Mouse (Mus musculus): ENCODE measurements around the gene H6pd. TPM values are rescaled to one million over a fixed set of nuclear protein-coding genes. Genes with fewer than 3 reads are reported as not detected.

Gene H6pd
- polyA plus RNA-seq, 1 experiment, result 5.7 TPM

DNA sequence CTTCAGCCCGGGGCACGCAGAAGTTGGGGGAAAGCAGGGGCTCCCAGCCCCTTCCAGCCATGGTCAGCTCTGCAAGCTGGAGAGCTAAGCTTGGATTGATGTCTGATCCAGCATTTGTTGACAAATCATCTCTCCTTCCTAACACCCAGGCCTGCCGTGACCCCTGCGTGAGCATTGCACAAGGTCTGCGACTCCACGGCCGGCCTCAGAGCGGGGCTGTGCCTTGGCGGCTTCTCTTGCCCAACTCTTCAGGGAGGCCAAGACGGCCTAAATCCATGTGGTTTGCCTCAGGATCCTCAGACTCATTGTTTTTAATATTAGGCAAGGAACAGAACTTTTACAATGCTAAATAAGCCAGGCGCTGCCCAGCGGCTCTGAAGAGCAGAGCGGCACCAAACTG lies 57.6 kb downstream of the H6pd start:
- DNase-seq (ENCODE audit: extremely low spot score in 1 of 2, low spot score in 1 of 2), result no peak

DNA sequence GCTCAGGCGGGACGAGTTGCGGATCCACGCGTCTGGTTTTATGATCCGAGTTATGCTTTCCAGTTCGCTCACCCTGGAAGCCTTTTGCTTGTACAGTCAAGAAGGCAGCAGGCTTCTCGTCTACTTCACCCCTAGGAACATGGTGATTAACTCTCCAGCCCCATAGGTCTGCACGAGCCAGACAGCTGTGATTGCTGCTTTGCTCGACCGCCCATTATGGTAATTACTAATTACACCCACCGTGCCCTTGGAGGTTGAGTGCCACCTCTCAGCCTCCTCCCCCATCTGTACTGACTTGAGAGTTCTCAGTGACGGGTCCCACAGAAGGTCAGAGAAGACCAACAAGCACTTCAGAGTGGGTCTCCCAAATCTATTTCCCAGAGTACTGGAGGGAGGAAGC lies 59.1 kb downstream of the H6pd start:
- DNase-seq (ENCODE audit: extremely low spot score in 1 of 2, low spot score in 1 of 2), result no peak

DNA sequence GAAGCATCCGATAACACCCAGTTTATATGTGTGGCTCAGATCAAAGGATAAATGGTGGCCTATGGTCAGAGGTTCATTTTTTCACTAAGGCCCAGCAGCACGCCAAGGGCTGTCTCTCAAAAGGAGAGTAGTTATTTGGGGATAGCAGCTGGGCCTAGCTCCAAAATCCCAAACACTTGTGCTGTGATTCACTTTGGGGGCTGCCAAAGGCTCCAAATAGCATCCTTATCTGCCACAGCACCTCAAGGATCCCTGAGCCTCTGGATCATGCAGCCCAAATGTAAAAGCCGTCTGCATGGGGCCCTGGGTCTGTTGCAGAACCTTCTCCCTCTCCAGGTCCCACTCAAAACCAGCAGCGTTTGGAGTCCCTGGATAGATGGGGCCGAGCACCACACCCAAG lies 60.7 kb downstream of the H6pd start:
- DNase-seq (ENCODE audit: extremely low spot score in 1 of 2, low spot score in 1 of 2), result peak in 1 of 2 experiments; percentile 62

GRCm38 (mm10) chr4:149947396-149947795 lies 61.4 kb downstream of the H6pd start:
- no peak for DNase-seq (ENCODE audit: extremely low spot score in 1 of 2, low spot score in 1 of 2)

DNA sequence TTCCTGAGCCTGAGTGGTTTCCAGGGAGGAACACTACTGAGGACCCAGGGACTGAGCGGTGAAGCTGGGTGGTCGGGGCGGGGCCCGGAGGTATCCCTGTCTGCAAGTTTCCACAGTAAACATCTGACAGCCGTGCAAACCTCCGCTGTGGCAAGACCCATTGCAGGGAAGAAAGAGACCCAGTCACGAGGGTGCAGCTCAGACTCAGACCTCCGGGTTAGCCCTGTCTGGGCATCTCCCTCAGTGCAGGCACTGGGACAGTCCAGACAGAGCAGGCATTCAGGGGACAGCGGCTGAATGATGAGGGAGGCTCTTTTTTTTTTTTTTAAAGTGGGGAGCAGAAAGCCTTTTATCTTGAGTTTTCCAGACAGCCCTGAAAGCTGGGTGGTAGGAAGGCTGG lies 63.6 kb downstream of the H6pd start:
- no peak for DNase-seq (ENCODE audit: extremely low spot score in 1 of 2, low spot score in 1 of 2)

- DNase-seq (ENCODE audit: extremely low spot score in 1 of 2, low spot score in 1 of 2), result no peak
Observed at GRCm38 (mm10) chr4:149944214-149944613, 64.6 kb downstream of the H6pd start.

DNA sequence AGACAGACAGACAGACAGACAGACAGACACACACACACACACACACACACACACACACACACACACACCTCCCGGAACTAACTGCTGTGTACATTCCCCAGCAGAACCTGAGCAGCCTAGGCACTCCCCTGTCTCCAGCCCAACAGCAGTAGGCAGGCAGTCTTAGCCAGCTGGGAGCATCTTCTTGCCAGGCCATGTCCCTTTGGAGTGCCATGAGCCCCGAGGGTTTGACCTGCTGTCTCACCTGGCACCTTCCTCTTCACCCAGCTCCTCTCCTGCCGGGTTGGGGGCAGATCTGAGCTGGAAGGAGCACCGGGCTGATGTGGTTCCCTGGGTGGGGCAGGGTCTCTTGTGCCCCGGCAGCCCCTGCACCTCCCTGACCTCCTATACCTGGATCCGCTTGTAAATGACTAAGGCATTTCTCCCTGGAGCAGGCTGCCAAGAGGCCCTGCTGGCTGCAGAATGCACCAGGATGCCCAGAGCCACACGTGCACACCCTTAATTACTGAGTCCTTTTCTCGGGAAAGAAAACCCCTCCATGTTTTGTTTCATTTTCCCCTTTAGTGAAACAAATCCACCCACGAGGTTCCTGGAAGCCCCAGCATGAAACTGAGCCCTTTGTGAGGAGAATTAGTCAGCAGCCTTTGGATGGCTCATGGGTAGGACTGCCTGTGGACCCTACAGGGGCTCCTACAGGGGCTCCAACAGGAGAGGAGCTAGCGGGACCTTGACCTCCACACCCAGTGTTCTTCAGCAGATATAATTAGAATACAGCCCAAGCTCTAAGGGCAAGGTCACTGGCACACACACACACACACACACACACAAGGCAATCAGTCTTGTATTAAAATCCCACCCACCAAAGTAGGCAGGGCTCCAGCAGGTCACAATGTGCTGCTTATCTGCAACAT lies 65.7 kb downstream of the H6pd start:
- DNase-seq (ENCODE audit: extremely low spot score in 1 of 2, low spot score in 1 of 2), result no peak

DNA sequence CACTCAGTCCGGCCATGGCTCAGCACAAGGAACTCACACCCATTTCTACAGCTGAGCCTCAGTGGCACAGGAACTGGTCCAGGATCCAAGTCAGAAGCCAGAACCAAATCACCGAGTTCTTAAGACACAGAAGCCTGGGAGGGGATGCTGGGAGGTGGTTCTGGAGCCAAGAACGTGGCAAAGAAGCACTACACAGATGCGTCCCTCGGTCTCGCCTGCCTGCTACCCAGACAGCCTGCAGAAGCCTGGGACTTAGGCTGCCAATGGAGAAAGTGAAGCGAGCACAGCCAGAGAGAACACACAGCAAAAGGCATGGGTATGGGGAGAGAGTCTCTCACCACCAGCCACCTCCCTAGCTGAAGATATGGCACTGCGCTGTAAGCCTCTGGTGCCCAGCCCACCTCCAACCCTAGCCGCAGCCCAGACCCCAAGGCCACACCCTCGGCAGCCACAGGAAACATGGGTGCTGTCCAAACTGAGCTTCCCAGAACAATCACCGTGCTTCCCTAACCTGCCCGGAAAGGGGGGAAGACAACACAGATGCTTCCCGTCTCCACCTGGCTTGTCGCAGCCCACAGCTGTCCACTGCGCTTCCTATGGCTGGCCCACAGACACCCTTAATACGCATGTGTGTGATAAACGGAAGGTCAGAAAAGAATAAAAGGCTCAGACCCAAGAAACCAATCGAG lies 67.6 kb downstream of the H6pd start:
- no peak for DNase-seq (ENCODE audit: extremely low spot score in 1 of 2, low spot score in 1 of 2)

DNA sequence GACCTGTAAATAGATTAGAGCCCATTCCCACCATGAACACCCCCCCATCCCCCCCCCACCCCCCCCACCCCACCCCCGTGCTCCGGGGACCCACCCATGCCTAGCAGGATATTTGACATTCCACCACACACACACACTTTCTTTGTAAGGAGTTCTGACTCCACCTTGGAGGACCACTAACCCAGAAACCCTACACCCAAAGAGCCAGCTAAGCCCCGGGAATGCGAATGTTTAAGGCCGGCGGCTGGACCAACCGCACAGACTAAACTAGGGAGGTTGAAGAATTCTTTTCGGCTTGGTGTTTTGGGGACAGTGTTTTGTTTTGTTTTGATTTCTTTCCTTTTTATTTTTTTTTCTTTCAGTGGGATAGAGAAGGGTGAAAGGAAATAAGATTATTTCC lies 70.1 kb downstream of the H6pd start:
- DNase-seq (ENCODE audit: extremely low spot score in 1 of 2, low spot score in 1 of 2), result no peak

- DNase-seq (ENCODE audit: extremely low spot score in 1 of 2, low spot score in 1 of 2), result no peak
Observed at GRCm38 (mm10) chr4:149936921-149937320, 71.9 kb downstream of the H6pd start.

DNA sequence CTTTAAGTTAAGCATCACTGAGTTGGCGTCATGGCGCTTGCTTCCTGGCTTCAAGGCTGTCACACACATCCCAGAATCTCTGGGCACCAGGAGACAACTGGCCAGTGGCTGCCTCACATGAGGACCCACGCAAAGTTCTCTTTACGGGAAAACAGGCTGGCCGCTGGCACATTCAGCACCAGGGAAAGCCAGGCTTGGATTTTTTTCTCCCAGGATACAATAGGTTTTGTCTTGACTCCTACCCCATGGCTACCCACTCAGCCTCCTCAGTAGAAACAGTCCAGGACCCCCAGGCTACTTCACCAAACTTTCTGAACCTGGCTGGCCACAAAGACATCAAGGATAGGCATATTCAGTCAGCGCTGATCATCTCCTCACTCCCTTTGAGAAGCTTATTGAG lies 73.4 kb downstream of the H6pd start:
- no peak for DNase-seq (ENCODE audit: extremely low spot score in 1 of 2, low spot score in 1 of 2)

DNA sequence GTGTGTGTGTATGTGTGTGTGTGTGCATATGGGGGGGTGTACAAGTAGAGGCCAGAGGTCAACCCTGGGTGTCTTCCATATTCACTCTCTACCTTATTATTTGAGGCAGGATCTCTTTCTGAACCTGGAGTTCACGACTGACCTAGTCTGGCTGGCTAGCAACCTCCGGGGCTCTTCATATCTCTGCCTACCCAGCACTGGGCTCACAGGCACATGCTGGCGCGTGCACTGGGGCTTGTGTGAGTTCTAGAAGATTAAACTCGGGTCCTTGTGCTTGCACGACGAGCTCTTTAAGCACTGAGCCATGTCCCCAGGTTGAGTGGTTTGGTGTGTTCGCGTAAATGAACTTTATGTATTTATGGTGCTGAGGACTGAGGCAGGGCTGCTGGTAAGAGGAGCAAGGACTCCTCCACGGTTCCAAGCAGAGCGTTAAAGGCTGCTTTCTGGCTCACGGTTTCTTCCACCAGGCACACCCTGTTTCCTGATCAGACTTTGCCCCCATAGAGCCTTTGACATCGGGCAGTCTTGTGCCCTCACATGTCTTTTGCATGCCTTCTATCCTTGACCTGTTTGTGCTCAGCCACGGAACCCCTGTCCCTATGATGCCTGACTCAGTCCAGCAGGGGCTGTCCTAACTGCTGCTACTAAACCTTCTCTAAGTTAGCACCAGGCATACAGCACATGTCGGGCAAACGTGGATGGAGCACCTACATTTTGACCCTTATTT lies 75.1 kb downstream of the H6pd start:
- no peak for DNase-seq (ENCODE audit: extremely low spot score in 1 of 2, low spot score in 1 of 2)

- DNase-seq (ENCODE audit: extremely low spot score in 1 of 2, low spot score in 1 of 2), result no peak
Observed at GRCm38 (mm10) chr4:149933025-149933424, 75.8 kb downstream of the H6pd start.

DNA sequence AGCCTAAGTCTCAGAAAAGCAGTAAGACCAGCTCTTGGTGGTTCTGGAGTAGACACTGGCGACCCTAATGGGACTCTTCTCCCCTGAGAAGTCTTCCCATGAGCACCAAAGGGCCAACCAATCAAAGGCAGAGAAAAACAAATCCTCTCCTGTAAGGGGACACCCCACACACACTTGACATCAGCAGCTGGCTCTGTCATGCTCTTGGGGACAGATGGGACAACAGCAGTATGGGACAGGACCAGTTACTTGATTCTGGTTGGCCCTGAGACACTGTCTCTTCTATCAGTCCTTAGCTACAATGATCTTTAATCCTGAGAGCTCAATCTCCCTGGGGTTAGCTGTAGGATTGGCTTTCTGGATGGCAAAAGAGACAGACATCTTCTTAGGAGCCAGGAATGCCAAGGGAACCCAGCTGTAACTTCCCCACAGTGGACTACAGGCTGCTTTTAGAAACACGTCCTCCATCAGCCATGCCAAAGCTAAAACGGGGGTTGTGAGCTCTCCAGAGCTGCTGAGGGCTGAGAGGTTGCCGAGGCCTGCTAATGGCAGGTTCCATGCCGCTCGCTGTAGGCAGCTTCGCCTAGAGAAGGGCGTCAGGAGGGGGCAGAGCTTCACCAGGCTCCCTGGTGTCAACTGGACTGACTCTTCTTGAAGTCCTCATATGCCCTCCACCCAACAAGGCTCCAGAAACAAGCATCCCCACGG lies 76.6 kb downstream of the H6pd start:
- no peak for DNase-seq (ENCODE audit: extremely low spot score in 1 of 2, low spot score in 1 of 2)

GRCm38 (mm10) chr4:149930755-149931154 lies 78.1 kb downstream of the H6pd start:
- no peak for DNase-seq (ENCODE audit: extremely low spot score in 1 of 2, low spot score in 1 of 2)

Other genes with a start within 250 kb of the H6pd start
- gene Slc25a33, start 234.7 kb downstream of the H6pd start, polyA plus RNA-seq (2012; rRNA removed), result 35.1 and 36.5 TPM in 2 replicates
- gene Spsb1, start 54.0 kb downstream of the H6pd start, polyA plus RNA-seq (2012; rRNA removed), result 11.6 and 12.5 TPM in 2 replicates
- 1.4 and 1.8 TPM in 2 replicates for gene Gpr157, start 78.3 kb upstream of the H6pd start, polyA plus RNA-seq (2012; rRNA removed)
- 4.7 and 7.6 TPM in 2 replicates for gene Slc2a5, start 110.3 kb upstream of the H6pd start, polyA plus RNA-seq (2012; rRNA removed)
- not detected in 2 replicates for gene Slc2a7, start 139.9 kb upstream of the H6pd start, polyA plus RNA-seq (2012; rRNA removed)
- 0.15 TPM in 1 of 2 replicates, not detected in the other for gene Car6, start 192.3 kb upstream of the H6pd start, polyA plus RNA-seq (2012; rRNA removed)
- 979 and 1,007 TPM in 2 replicates for gene Eno1, start 227.7 kb upstream of the H6pd start, polyA plus RNA-seq (2012; rRNA removed)